Mouse (Mus musculus): ENCODE data around the gene Mfn1. TPM values are rescaled to one million over a fixed set of nuclear protein-coding genes. Genes with fewer than 3 reads are reported as not detected.

Mfn1 gene
- polyA plus RNA-seq, 1 experiment from 2014 or later: 29.7 TPM

DNA sequence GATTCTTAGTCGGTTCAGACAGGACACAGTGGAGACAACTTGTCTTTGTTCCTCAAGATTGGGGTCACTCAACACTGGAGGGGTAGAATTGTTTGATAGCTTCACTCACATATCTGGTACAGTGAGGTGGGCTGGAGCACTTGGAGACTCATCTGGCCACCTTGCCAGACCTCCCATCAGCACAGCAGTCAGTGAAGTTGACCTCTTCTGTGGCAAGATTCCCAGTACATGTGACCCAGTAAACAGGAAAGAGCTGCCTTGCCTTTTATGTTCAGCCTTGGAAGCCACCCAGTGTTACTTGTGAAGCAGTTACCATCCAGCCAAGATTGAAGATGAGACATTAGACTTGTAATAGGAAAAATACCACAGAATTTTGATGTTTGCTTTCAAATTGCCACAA, 8.3 kb downstream of the Mfn1 start:
- H3K4me1 ChIP-seq (ENCODE audit: control insufficient read depth, insufficient read depth, low read length): no peaks in the 10 kb centered on the region
- DNase-seq (ENCODE audit: low spot score, missing footprints): no peak
- WGBS: 70% methylated on average over 1 of the region's 1 CpGs
- ATAC-seq (ENCODE audit: low FRiP score): no peak
- no peak overlapping the region for H3K27ac ChIP-seq (ENCODE audit: low read depth, low read length)
- H3K36me3 ChIP-seq (ENCODE audit: control insufficient read depth, insufficient read depth, low read length): peaks cover 3% of the 10 kb centered on the region; the same call in 1 of the 2 replicates
- no peaks in the 10 kb centered on the region for H3K27me3 ChIP-seq (ENCODE audit: control insufficient read depth, insufficient read depth, low read length)
- H3K4me2 ChIP-seq: no peak overlapping the region
- no peak overlapping the region for H3K9ac ChIP-seq (ENCODE audit: low read length)
- no peaks in the 10 kb centered on the region for H3K9me3 ChIP-seq (ENCODE audit: control insufficient read depth, low read length)
- no peak overlapping the region for H3K4me3 ChIP-seq (ENCODE audit: low read depth, low read length)

- no peaks in the 10 kb centered on the region for H3K4me1 ChIP-seq (ENCODE audit: control insufficient read depth, insufficient read depth, low read length)
- H3K4me2 ChIP-seq: no peak overlapping the region
- H3K4me3 ChIP-seq (ENCODE audit: low read depth, low read length): no peak overlapping the region
- H3K36me3 ChIP-seq (ENCODE audit: control insufficient read depth, insufficient read depth, low read length): peaks cover 3% of the 10 kb centered on the region; the same call in 1 of the 2 replicates
- DNase-seq (ENCODE audit: low spot score, missing footprints): no peak
- no peaks in the 10 kb centered on the region for H3K9me3 ChIP-seq (ENCODE audit: control insufficient read depth, low read length)
- H3K27me3 ChIP-seq (ENCODE audit: control insufficient read depth, insufficient read depth, low read length): no peaks in the 10 kb centered on the region
- H3K9ac ChIP-seq (ENCODE audit: low read length): no peak overlapping the region
- H3K27ac ChIP-seq (ENCODE audit: low read depth, low read length): no peak overlapping the region
- 91% methylated on average over 5 of the region's 5 CpGs for WGBS
- no peak for ATAC-seq (ENCODE audit: low FRiP score)
These were observed 8.8 kb downstream of the Mfn1 start for GRCm38 (mm10) chr3:32538091-32538490.

DNA sequence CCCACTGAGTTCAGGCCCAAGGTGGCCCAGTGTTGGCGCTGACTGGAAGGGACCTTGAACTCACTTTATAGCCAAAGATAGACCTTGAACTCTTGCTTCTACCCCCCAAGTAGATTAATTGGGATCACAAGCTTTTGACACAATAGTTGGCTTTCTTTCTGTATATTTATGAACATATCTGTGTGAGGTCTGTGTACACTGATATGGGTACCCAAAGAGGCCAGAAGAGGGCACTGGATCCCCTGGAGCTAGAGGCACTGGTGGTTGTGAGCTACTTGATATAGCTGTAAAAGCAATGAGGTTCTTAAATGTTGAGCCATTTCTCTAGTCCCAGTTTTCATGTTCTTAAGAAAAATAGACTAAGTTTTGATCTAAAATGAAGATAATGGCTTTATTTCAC, 23.8 kb downstream of the Mfn1 start:
- no peak overlapping the region for H3K9ac ChIP-seq (ENCODE audit: low read length)
- DNase-seq (ENCODE audit: low spot score, missing footprints) (no peak), ATAC-seq (ENCODE audit: low FRiP score) (no peak)
- no peaks in the 10 kb centered on the region for H3K9me3 ChIP-seq (ENCODE audit: control insufficient read depth, low read length)
- H3K27ac ChIP-seq (ENCODE audit: low read depth, low read length): no peak overlapping the region
- H3K4me1 ChIP-seq (ENCODE audit: control insufficient read depth, insufficient read depth, low read length): no peaks in the 10 kb centered on the region
- H3K27me3 ChIP-seq (ENCODE audit: control insufficient read depth, insufficient read depth, low read length): no peaks in the 10 kb centered on the region
- H3K4me2 ChIP-seq: no peak overlapping the region
- no peak overlapping the region for H3K4me3 ChIP-seq (ENCODE audit: low read depth, low read length)
- WGBS: 88% methylated on average over 1 of the region's 1 CpGs
- H3K36me3 ChIP-seq (ENCODE audit: control insufficient read depth, insufficient read depth, low read length): 0 out of 2 replicates have a peak, but pooled peaks cover 4% of the 10 kb centered on the region

DNA sequence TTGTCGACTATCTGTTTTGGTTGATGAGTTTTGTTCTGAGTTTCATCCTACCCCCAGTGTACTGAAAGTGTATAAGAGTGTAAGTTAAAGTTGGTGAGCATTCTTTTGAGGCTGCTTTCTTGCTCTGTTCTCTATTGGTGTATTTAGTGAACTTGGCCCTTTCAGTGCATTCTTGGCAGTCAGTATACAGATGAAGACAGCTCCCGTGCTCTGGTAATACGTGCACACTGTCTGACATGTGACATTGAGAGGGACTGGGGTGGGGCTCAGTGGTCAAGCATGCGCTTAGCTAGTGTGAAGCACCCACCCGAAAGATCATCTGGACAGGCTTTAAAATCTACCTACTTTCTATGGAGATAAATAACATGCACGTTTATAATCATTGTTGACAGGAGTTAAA, 34.1 kb downstream of the Mfn1 start:
- DNase-seq (ENCODE audit: low spot score, missing footprints) (no peak), ATAC-seq (ENCODE audit: low FRiP score) (no peak)
- Histone ChIP-seq H3K9me3 (ENCODE audit: control insufficient read depth, low read length) (no peaks in the 10 kb centered on the region), H3K27me3 (ENCODE audit: control insufficient read depth, insufficient read depth, low read length) (no peaks in the 10 kb centered on the region), H3K27ac (ENCODE audit: low read depth, low read length) (no peak overlapping the region), H3K36me3 (ENCODE audit: control insufficient read depth, insufficient read depth, low read length) (peaks cover 4% of the 10 kb centered on the region), H3K4me2 (no peak overlapping the region), H3K4me1 (ENCODE audit: control insufficient read depth, insufficient read depth, low read length) (no peaks in the 10 kb centered on the region), H3K4me3 (ENCODE audit: low read depth, low read length) (no peak overlapping the region), H3K9ac (ENCODE audit: low read length) (no peak overlapping the region)
- WGBS: 92% methylated on average over 6 of the region's 6 CpGs

DNA sequence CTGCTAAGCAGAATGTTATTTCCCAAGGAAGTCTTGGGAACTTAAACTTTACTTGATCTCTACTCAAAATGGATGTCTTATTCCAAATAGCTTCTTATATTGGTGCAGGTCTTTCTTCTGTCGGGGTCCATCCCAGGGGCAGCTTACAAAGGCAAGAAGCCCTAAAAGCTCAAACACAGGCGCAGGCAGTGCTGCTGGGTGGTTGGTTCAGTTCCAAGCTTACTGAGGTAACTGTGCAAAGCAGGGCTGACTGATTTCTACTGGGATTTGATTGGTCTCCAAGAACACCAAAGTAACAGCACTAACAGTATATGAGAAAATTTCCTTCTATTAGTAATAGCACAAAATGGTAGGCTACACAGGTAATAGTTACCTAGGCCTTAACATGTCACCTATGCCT, 43.8 kb downstream of the Mfn1 start:
- H3K9ac ChIP-seq (ENCODE audit: low read length): no peak overlapping the region
- no peak overlapping the region for H3K27ac ChIP-seq (ENCODE audit: low read depth, low read length)
- peaks cover 4% of the 10 kb centered on the region for H3K36me3 ChIP-seq (ENCODE audit: control insufficient read depth, insufficient read depth, low read length)
- no peaks in the 10 kb centered on the region for H3K4me1 ChIP-seq (ENCODE audit: control insufficient read depth, insufficient read depth, low read length)
- no peak overlapping the region for H3K4me3 ChIP-seq (ENCODE audit: low read depth, low read length)
- WGBS: 95% methylated on average over 2 of the region's 2 CpGs
- no peaks in the 10 kb centered on the region for H3K9me3 ChIP-seq (ENCODE audit: control insufficient read depth, low read length)
- H3K4me2 ChIP-seq: no peak overlapping the region
- no peak for ATAC-seq (ENCODE audit: low FRiP score)
- DNase-seq (ENCODE audit: low spot score, missing footprints): no peak
- H3K27me3 ChIP-seq (ENCODE audit: control insufficient read depth, insufficient read depth, low read length): no peaks in the 10 kb centered on the region

DNA sequence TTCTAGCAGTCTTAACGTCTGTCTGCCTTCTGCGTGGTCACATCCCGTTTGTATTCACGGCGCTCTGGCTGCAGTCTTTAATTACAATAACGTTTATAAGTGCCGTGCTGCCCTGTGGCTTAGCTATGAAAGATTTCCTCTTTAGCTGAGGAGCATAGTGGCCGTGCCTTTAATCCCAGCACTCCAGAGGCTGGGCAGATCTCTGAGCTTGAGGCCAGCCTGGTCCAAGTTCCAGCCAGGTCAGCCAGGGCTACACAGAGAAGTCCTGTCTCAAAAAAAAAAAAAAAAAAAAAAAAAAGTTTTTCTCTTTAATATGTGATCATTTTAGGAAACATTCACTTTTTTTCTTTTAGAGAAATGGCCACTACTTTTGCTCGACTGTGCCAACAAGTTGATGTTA, 44.6 kb downstream of the Mfn1 start:
- DNase-seq (ENCODE audit: low spot score, missing footprints) (no peak), ATAC-seq (ENCODE audit: low FRiP score) (no peak)
- H3K36me3 ChIP-seq (ENCODE audit: control insufficient read depth, insufficient read depth, low read length): no peaks in the 10 kb centered on the region; the same call in 1 of the 2 replicates

DNA sequence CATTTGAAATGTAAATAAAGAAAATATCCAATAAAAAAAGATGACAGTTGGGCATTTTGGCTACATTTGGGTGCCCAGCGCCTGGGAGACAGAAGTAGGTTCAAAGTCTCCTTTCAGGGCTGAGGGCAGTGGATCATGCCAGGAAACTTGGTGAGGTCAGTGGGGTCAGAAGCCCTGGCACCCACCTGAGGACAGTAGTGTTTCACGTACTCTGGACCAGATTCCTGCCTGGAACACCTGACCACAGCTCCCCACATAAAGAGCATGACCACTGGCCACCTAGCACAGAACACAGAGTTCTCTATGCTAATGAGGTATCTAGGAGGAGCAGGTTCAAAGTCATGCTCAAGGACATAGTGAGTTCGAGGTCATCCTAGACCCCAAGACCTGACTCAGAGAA, 45.9 kb downstream of the Mfn1 start:
- no peak overlapping the region for H3K4me2 ChIP-seq
- H3K9ac ChIP-seq (ENCODE audit: low read length): no peak overlapping the region
- H3K36me3 ChIP-seq (ENCODE audit: control insufficient read depth, insufficient read depth, low read length): no peaks in the 10 kb centered on the region
- H3K27me3 ChIP-seq (ENCODE audit: control insufficient read depth, insufficient read depth, low read length): no peaks in the 10 kb centered on the region
- 96% methylated on average over 3 of the region's 3 CpGs for WGBS
- H3K27ac ChIP-seq (ENCODE audit: low read depth, low read length): no peak overlapping the region
- ATAC-seq (ENCODE audit: low FRiP score): no peak
- DNase-seq (ENCODE audit: low spot score, missing footprints): no peak
- H3K4me1 ChIP-seq (ENCODE audit: control insufficient read depth, insufficient read depth, low read length): no peaks in the 10 kb centered on the region
- no peak overlapping the region for H3K4me3 ChIP-seq (ENCODE audit: low read depth, low read length)
- H3K9me3 ChIP-seq (ENCODE audit: control insufficient read depth, low read length): no peaks in the 10 kb centered on the region

More for the DNA sequence above, 44.6 kb downstream of the Mfn1 start:
- Histone ChIP-seq H3K27me3 (ENCODE audit: control insufficient read depth, insufficient read depth, low read length) (no peaks in the 10 kb centered on the region), H3K9me3 (ENCODE audit: control insufficient read depth, low read length) (no peaks in the 10 kb centered on the region), H3K4me1 (ENCODE audit: control insufficient read depth, insufficient read depth, low read length) (no peaks in the 10 kb centered on the region), H3K27ac (ENCODE audit: low read depth, low read length) (no peak overlapping the region), H3K4me3 (ENCODE audit: low read depth, low read length) (no peak overlapping the region), H3K4me2 (no peak overlapping the region), H3K9ac (ENCODE audit: low read length) (no peak overlapping the region)
- WGBS: 48% methylated on average over 9 of the region's 9 CpGs

DNA sequence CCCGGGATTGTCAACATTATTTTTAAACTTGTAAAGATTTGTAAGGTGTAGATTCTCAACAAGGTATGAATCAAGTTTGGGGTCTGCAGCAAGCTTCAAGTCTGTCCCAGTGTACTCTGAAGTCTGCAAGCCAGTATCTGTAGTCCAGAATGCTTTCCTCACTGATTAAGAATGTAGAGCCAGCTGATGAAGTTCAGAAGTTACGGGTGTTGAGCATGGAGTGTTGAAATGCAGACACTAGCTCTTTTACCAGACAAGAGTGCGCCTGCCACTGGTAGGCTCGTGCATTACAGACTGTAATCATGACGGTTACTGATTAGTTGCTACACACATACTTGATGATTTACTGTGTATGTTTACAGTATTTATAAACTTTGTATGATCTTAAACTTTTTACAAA, 49.5 kb downstream of the Mfn1 start:
- Histone ChIP-seq H3K4me3 (ENCODE audit: low read depth, low read length) (no peak overlapping the region), H3K9me3 (ENCODE audit: control insufficient read depth, low read length) (no peaks in the 10 kb centered on the region), H3K27ac (ENCODE audit: low read depth, low read length) (no peak overlapping the region), H3K36me3 (ENCODE audit: control insufficient read depth, insufficient read depth, low read length) (no peaks in the 10 kb centered on the region), H3K4me2 (no peak overlapping the region), H3K9ac (ENCODE audit: low read length) (no peak overlapping the region), H3K27me3 (ENCODE audit: control insufficient read depth, insufficient read depth, low read length) (no peaks in the 10 kb centered on the region), H3K4me1 (ENCODE audit: control insufficient read depth, insufficient read depth, low read length) (no peaks in the 10 kb centered on the region)
- DNase-seq (ENCODE audit: low spot score, missing footprints) (no peak), ATAC-seq (ENCODE audit: low FRiP score) (no peak)
- 86% methylated on average over 5 of the region's 5 CpGs for WGBS

- Histone ChIP-seq H3K4me3 (ENCODE audit: low read depth, low read length) (no peak overlapping the region), H3K4me2 (no peak overlapping the region), H3K36me3 (ENCODE audit: control insufficient read depth, insufficient read depth, low read length) (no peaks in the 10 kb centered on the region)
These were observed 51.5 kb downstream of the Mfn1 start for GRCm38 (mm10) chr3:32580738-32581137.

DNA sequence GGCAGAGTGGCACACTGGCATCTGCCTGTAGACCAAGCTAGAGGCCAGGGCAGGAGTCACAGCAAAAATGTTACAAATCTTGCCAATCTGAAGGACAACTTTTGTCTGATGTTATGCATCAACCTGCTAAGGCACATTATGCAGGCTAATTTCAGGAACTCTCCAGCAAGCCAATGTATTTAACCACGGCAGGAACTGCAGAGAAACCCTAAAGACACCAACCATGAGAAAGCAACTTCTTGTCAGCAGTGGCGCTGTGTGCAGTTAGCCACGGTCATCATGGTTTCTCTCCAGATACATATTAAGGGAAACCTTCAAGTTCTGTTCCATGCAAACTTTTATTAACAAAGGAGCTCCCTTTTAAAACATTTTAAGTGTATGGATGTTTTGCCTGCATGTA, 52.6 kb downstream of the Mfn1 start:
- WGBS: 87% methylated on average over 3 of the region's 3 CpGs
- no peaks in the 10 kb centered on the region for H3K9me3 ChIP-seq (ENCODE audit: control insufficient read depth, low read length)
- ATAC-seq (ENCODE audit: low FRiP score) (no peak), DNase-seq (ENCODE audit: low spot score, missing footprints) (no peak)
- no peak overlapping the region for H3K4me2 ChIP-seq
- H3K4me1 ChIP-seq (ENCODE audit: control insufficient read depth, insufficient read depth, low read length): no peaks in the 10 kb centered on the region
- no peaks in the 10 kb centered on the region for H3K27me3 ChIP-seq (ENCODE audit: control insufficient read depth, insufficient read depth, low read length)
- no peak overlapping the region for H3K4me3 ChIP-seq (ENCODE audit: low read depth, low read length)
- H3K9ac ChIP-seq (ENCODE audit: low read length): no peak overlapping the region
- H3K36me3 ChIP-seq (ENCODE audit: control insufficient read depth, insufficient read depth, low read length): no peaks in the 10 kb centered on the region
- no peak overlapping the region for H3K27ac ChIP-seq (ENCODE audit: low read depth, low read length)

More at GRCm38 (mm10) chr3:32580738-32581137, 51.5 kb downstream of the Mfn1 start:
- H3K9ac ChIP-seq (ENCODE audit: low read length): no peak overlapping the region
- H3K27me3 ChIP-seq (ENCODE audit: control insufficient read depth, insufficient read depth, low read length): no peaks in the 10 kb centered on the region
- ATAC-seq (ENCODE audit: low FRiP score) (no peak), DNase-seq (ENCODE audit: low spot score, missing footprints) (no peak)
- H3K27ac ChIP-seq (ENCODE audit: low read depth, low read length): no peak overlapping the region
- WGBS: 90% methylated on average over 3 of the region's 3 CpGs
- no peaks in the 10 kb centered on the region for H3K4me1 ChIP-seq (ENCODE audit: control insufficient read depth, insufficient read depth, low read length)
- no peaks in the 10 kb centered on the region for H3K9me3 ChIP-seq (ENCODE audit: control insufficient read depth, low read length)
